ENCODE assay signal across 12 mouse cellular contexts in genomic region chr6:137957630-137958029, GRCm38 (mm10).
"Had no signal": no experiment of that assay in that cellular context is flagged by ENCODE, and none has a peak within 500 bp of the region (broad histone marks: within the 10 kb centered on the region; RNA-seq: fewer than 3 reads in every experiment).

No protein-coding gene starts in this region.

- H3K27me3 ChIP-seq: kidney, embryonic 15.5 days; liver, embryonic 13.5 days had no signal

- H3K4me2 ChIP-seq: kidney, embryonic 15.5 days; liver, embryonic 13.5 days had no signal

- H3K27ac ChIP-seq: kidney, embryonic 15.5 days; left cerebral cortex, adult 2 months; liver, embryonic 13.5 days had no signal

- H3K4me3 ChIP-seq: kidney, embryonic 15.5 days; left cerebral cortex, adult 2 months; liver, embryonic 13.5 days had no signal

- H3K36me3 ChIP-seq: kidney, embryonic 15.5 days; liver, embryonic 13.5 days had no signal

- H3K9ac ChIP-seq: kidney, embryonic 15.5 days; liver, embryonic 13.5 days had no signal

- H3K9me3 ChIP-seq: kidney, embryonic 15.5 days; liver, embryonic 13.5 days had no signal

- H3K4me1 ChIP-seq: kidney, embryonic 15.5 days; liver, embryonic 13.5 days had no signal

- DNase-seq: kidney, adult 8-10 months; kidney, postnatal 10 days; kidney, postnatal 36 days; layer of hippocampus, postnatal 36 days; liver, embryonic 13.5 days; lung, adult 2 months; lung, postnatal 14 days; lung, postnatal 4 days; thymus, adult 18-20 months; thymus, postnatal 36 days had no signal
